Mouse (Mus musculus) myocyte (in vitro differentiated cells): ENCODE results near the gene Sh3tc1. TPM values are rescaled to one million over a fixed set of nuclear protein-coding genes. Genes with fewer than 3 reads are reported as not detected.

Source experiments
- H3K27me3 ChIP-seq: one replicate; pipeline ENCODE4 v1.6.1; 2011; ENCODE audit not compliant: control insufficient read depth, insufficient read depth, insufficient read length
- H3K36me3 ChIP-seq: one replicate; pipeline ENCODE4 v1.6.1; 2011; ENCODE audit not compliant: control insufficient read depth, insufficient read depth
- H3K4me2 ChIP-seq: one replicate; pipeline ENCODE4 v1.6.1; 2011; ENCODE audit warnings: low read depth, control low read depth
- H3K4me3 ChIP-seq: one replicate; pipeline ENCODE4 v1.5.1; 2011; ENCODE audit warnings: mild to moderate bottlenecking, control low read depth, moderate library complexity
- H3K79me2 ChIP-seq: one replicate; pipeline ENCODE4 v1.6.1; 2011; ENCODE audit not compliant: control insufficient read depth, insufficient read depth
- H3ac ChIP-seq: one replicate; pipeline ENCODE4 v1.6.1; 2011; ENCODE audit not compliant: control insufficient read depth, insufficient read length
- CEBPB ChIP-seq: IDR thresholded peaks from 2 replicates; pipeline ENCODE4 v1.6.1; 2011; ENCODE audit warnings: mild to moderate bottlenecking, moderate library complexity; ENCODE audit not compliant: poor library complexity, insufficient read depth, severe bottlenecking
- E2F4 ChIP-seq: IDR thresholded peaks from one replicate; pipeline ENCODE4 v1.6.1; 2011; ENCODE audit warnings: mild to moderate bottlenecking, control low read depth, moderate library complexity; ENCODE audit not compliant: insufficient read depth
- MAX ChIP-seq: IDR thresholded peaks from one replicate; pipeline ENCODE4 v1.6.1; 2011; ENCODE audit warnings: low read depth, mild to moderate bottlenecking, control low read depth
- MYOD1 ChIP-seq, 3 experiments: IDR thresholded peaks; one replicate each; pipeline ENCODE4 v1.6.1; 2011; ENCODE audit warnings: control low read depth in 2 of 3, low read depth in 2 of 3, mild to moderate bottlenecking in 2 of 3, moderate library complexity in 1 of 3; ENCODE audit not compliant: insufficient read length in 2 of 3, control insufficient read depth in 1 of 3
- MYOG ChIP-seq, 3 experiments: IDR thresholded peaks; one replicate each; pipeline ENCODE4 v1.6.1; 2011; ENCODE audit warnings: control low read depth in 2 of 3, low read depth in 2 of 3, mild to moderate bottlenecking in 2 of 3; ENCODE audit not compliant: insufficient read length in 2 of 3, control insufficient read depth in 1 of 3, insufficient read depth in 1 of 3
- POLR2A ChIP-seq: IDR thresholded peaks from one replicate; pipeline ENCODE4 v1.6.1; 2011; ENCODE audit warnings: low read depth, mild to moderate bottlenecking, control low read depth, moderate library complexity; ENCODE audit not compliant: insufficient read length
- POLR2AphosphoS2 ChIP-seq: IDR thresholded peaks from one replicate; pipeline ENCODE4 v1.6.1; 2011; ENCODE audit warnings: low read depth, control low read depth; ENCODE audit not compliant: insufficient read length
- REST ChIP-seq: IDR thresholded peaks from one replicate; pipeline ENCODE4 v1.6.1; 2011; ENCODE audit warnings: mild to moderate bottlenecking, control low read depth, moderate library complexity; ENCODE audit not compliant: insufficient read depth, insufficient read length
- SRF ChIP-seq: IDR thresholded peaks from one replicate; pipeline ENCODE4 v1.6.1; 2011; ENCODE audit warnings: low read depth; ENCODE audit not compliant: control insufficient read depth, insufficient read length
- TCF12 ChIP-seq: IDR thresholded peaks from one replicate; pipeline ENCODE4 v1.6.1; 2011; ENCODE audit warnings: mild to moderate bottlenecking, control low read depth; ENCODE audit not compliant: poor library complexity, insufficient read depth, severe bottlenecking
- TCF3 ChIP-seq: IDR thresholded peaks from one replicate; pipeline ENCODE4 v1.6.1; 2011; ENCODE audit warnings: low read depth, control low read depth; ENCODE audit not compliant: insufficient read length
- USF1 ChIP-seq: IDR thresholded peaks from one replicate; pipeline ENCODE4 v1.6.1; 2011; ENCODE audit warnings: low read depth, mild to moderate bottlenecking, control low read depth, moderate library complexity
- polyA plus RNA-seq: library from polyadenylated mRNA; unstranded; fragments of >200 nt; fragmentation: generic; extraction: Trizol; gene quantifications from one replicate; pipeline ENCODE4 v1.2.1, GENCODE M21; 2012; ENCODE audit warnings: missing spikeins

The Sh3tc1 gene
- polyA plus RNA-seq, 1 experiment, result 0.26 TPM

DNA sequence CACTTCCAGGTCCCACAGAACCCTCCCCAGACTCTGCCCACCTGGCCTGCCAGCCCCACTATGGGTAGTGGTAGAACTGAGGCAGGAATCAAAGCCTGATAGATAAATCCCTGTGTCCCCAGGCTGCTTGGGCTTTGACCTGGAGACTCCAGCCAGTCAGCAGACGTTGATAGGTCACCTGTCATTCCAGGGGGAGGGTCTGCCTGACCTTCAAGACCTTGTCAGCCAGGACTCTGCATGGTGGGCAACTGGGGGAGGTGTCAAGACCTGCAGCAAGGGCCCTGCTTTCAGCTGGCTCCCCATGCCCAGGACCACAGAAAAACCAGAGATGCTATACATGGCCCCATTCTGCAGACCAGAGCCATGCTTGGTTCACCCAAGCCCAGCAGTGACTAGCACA lies 67.2 kb downstream of the Sh3tc1 start:
- H3K4me3 ChIP-seq, result no peak overlapping the region
- H3K36me3 ChIP-seq, result no peaks in the 10 kb centered on the region
- TF ChIP-seq POLR2AphosphoS2 (no peak), POLR2A (no peak), CEBPB (no peak), TCF12 (no peak), E2F4 (no peak), SRF (no peak), USF1 (no peak), MYOD1 (IDR thresholded peaks at IDR 0.05; ENCODE audit: control insufficient read depth in 1 of 3, insufficient read length in 2 of 3, low read depth in 2 of 3) (no peak), MAX (no peak), MYOG (IDR thresholded peaks at IDR 0.05; ENCODE audit: control insufficient read depth in 1 of 3, insufficient read depth in 1 of 3, insufficient read length in 2 of 3, low read depth in 2 of 3) (no peak), REST (no peak), TCF3 (no peak)

DNA sequence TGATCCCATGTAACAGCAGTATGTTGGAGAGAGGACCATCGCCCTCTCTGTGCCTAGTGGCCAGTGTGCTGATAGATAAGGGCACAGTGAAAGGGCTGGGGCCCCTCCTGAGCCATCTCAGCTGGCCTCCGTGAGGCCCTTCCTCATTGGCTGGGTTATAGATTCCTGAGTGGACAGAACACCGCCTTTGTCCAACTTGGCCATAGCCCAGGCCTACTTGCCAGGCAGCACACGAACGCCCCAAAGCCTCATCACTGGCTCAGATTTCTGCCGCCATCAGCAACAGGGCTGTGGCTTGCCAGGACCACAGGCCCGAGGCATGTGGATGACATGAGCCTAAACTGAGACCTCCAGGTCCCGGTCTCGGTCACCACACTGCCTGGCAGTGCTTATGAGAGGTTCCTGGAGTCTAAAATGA lies 68.3 kb downstream of the Sh3tc1 start:
- peak overlapping the region; percentile 50 for H3K4me2 ChIP-seq
- TF ChIP-seq MYOD1 (IDR thresholded peaks at IDR 0.05; ENCODE audit: control insufficient read depth in 1 of 3, insufficient read length in 2 of 3, low read depth in 2 of 3) (peak in 1 of 3 experiments; percentile 50), SRF (no peak), MYOG (IDR thresholded peaks at IDR 0.05; ENCODE audit: control insufficient read depth in 1 of 3, insufficient read depth in 1 of 3, insufficient read length in 2 of 3, low read depth in 2 of 3) (peak in 1 of 3 experiments; percentile 54)

More for the DNA sequence above, 67.2 kb downstream of the Sh3tc1 start:
- Histone ChIP-seq H3K79me2 (no peaks in the 10 kb centered on the region), H3K27me3 (no peaks in the 10 kb centered on the region), H3K4me2 (peak overlapping the region; percentile 50), H3ac (no peak overlapping the region)

DNA sequence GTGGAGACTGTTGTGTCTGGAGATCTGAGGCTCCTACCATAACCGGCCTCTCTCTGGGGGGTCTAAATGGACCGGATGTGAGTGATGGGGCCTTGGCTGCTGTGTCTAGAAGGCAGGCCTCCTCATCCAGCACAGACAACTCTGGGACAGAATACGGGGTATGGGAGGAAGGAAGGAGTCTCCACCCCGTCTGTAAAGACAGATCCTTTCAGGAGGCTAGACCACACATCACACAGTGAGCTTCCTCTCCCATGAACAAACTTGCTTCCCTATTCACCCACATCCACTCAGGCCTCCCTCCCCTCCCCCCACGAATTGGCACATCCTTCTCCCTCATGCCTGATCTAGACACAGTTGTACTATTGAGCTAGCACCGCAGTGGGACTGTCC lies 69.4 kb downstream of the Sh3tc1 start:
- no peaks in the 10 kb centered on the region for H3K36me3 ChIP-seq
- no peak overlapping the region for H3ac ChIP-seq
- peak overlapping the region; percentile 50 for H3K4me2 ChIP-seq
- H3K4me3 ChIP-seq, result no peak overlapping the region
- no peaks in the 10 kb centered on the region for H3K27me3 ChIP-seq
- H3K79me2 ChIP-seq, result no peaks in the 10 kb centered on the region
- TF ChIP-seq CEBPB, result no peak
- no peak for TF ChIP-seq TCF3
- no peak for TF ChIP-seq USF1
- no peak for TF ChIP-seq TCF12
- TF ChIP-seq POLR2AphosphoS2, result no peak
- TF ChIP-seq SRF, result no peak
- no peak for TF ChIP-seq REST
- TF ChIP-seq E2F4, result no peak
- no peak for TF ChIP-seq MAX
- no peak for TF ChIP-seq POLR2A
- no peak for TF ChIP-seq MYOG (IDR thresholded peaks at IDR 0.05; ENCODE audit: control insufficient read depth in 1 of 3, insufficient read depth in 1 of 3, insufficient read length in 2 of 3, low read depth in 2 of 3)

More for the DNA sequence above, 68.3 kb downstream of the Sh3tc1 start:
- Histone ChIP-seq H3K27me3 (no peaks in the 10 kb centered on the region), H3K79me2 (no peaks in the 10 kb centered on the region), H3K4me3 (no peak overlapping the region), H3ac (no peak overlapping the region), H3K36me3 (no peaks in the 10 kb centered on the region)

DNA sequence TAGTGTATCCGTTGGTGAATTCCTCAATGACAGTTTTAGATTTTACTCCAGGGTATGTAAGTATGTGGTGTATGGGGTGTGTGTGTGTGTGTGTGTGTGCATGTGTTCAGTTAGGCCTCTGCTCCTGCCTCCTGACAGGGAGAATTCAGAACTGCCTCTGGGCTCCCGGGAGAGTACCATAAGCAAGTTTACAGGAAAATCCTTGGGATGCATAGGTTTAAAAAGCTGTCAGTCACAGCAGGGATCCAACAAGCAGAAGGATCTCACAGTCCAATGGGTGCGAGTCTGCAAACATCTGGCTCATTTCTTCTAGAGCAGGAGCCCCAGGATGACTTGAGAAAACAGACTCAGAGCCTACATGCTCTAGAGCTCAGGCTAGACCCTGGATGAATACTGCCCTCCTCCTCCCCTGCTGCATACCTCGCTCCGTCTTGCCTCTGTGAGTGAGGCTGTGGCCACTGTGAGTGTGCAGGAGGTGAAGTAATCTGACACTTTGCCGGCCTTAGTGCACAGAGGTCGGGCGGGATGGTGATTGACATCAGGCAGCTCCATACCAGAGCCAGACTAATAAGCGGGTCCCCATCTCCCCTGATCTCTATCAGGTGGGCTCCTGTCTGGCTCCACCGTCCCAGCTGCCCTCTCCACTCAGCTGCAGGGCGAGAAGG lies 69.9 kb downstream of the Sh3tc1 start:
- H3K4me3 ChIP-seq, result no peak overlapping the region
- H3K4me2 ChIP-seq, result peak overlapping the region; percentile 50
- no peaks in the 10 kb centered on the region for H3K36me3 ChIP-seq

DNA sequence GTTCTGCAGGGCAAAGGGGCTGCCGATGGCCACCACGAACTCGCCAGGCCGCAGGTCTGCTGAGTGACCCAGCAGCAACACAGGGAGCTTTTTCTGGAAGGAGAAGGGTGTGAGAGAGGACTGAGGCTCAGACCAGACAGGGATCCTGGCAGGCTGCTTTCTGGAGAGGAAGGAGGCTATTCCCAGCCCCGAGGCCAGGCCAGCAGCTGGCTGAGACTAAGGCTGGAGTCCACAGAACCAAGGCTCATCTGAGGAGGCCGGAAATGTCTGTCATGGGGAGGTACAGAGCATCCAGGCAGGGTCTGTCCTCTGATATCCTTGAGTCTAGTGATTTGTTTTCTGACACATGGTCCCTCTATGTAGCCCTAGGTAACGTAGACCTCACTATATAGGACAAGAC lies 73.6 kb downstream of the Sh3tc1 start:
- TF ChIP-seq MAX (no peak), REST (no peak)
- no peak overlapping the region for H3K4me3 ChIP-seq

More for the DNA sequence above, 69.9 kb downstream of the Sh3tc1 start:
- TF ChIP-seq TCF12 (no peak), MYOG (IDR thresholded peaks at IDR 0.05; ENCODE audit: control insufficient read depth in 1 of 3, insufficient read depth in 1 of 3, insufficient read length in 2 of 3, low read depth in 2 of 3) (peak in 1 of 3 experiments; percentile 5)
- no peaks in the 10 kb centered on the region for H3K27me3 ChIP-seq
- no peak overlapping the region for H3ac ChIP-seq
- no peaks in the 10 kb centered on the region for H3K79me2 ChIP-seq

More for the DNA sequence above, 73.6 kb downstream of the Sh3tc1 start:
- H3K36me3 ChIP-seq, result no peaks in the 10 kb centered on the region
- H3K27me3 ChIP-seq, result no peaks in the 10 kb centered on the region
- H3K4me2 ChIP-seq, result no peak overlapping the region
- no peak overlapping the region for H3ac ChIP-seq
- no peaks in the 10 kb centered on the region for H3K79me2 ChIP-seq
